Mouse (Mus musculus) kidney, postnatal 14 days (tissue): ENCODE measurements around the gene Ckap5.
"Not testable (repeated sequence)": the region's sequence is repeated elsewhere in the genome, so short reads cannot be mapped to it uniquely, and the experiment has no call there.

ENCODE experiments used
- DNase-seq: peaks from one replicate; pipeline ENCODE4 v3.0.0; 2022; ENCODE audit warnings: mixed read lengths

The Ckap5 gene

DNA sequence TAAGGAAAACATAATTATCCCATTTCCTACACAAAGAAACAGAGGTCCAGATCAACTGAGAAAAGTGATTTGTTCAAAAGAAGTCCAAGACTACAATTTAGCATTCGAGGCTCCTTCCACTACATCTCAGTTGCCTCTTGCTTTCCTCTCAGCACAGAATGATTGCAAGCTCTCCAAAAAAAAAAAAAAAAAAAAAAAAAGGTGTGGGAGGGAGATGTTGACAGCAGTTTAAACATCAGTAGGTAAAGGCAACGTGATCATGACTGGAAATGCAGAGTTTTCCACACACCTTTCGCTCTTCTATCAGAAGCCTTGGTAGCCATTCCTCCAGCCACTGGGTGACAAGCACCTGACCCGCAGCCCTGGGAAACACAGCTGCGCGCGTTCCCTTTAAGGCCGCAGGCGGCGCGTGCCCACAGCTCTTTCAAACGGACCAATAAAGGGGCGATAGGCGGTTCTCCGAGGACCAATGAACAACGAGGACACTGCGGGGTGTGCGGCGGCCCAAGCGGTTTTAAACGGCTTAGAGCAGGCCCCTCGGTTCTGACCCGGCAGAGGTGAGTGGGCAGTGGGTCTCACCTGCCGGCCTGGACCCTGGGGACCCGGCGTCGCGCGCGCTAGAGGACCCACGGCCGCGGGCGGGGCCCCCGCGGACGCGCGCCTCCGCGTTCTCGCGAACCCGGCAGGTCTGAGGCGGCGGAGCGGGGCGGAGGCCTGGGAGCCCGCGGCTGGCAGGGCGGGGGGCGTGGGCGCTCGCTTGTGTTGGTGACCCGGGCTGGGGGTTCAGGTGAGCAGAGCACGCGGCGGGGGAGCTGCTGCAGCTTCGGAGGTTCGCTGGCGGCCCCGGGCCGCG lies at the start of gene Ckap5:
Gene Ckap5, plus strand, starts transcription at position 469 of the 853 bp plus-strand sequence.
- DNase-seq = peak; percentile 94

DNA sequence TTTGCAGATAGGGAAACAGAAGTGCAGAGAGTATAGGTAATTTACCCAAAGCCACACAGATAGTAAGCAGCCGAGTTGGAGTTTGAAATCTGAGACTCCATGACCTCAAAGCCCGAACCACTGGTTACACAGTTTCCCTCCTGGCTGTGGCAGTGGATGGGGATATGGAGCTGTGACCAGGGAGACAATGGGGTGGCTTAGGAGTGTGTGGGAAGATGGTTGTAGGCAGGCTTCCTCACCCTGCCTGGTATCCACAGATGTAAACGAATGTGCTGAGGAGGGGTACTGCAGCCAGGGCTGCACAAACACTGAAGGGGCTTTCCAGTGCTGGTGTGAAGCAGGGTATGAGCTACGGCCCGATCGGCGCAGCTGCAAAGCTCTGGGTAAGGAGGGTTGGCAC lies 49.7 kb upstream of the Ckap5 start:
- no peak for DNase-seq

DNA sequence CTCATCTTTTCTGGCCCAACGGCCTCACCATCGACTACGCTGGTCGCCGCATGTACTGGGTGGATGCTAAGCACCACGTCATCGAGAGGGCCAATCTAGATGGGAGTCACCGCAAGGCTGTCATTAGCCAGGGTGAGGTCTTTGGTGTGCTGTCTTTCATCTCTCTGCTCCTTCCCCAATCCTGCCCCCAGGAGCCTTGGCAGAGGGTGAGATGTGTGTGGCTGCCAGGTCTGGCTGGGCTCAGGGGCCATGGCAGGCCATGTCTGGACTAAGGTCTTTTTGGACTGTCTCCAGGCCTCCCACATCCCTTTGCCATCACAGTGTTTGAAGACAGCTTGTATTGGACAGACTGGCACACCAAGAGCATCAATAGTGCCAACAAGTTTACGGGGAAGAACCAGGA lies 46.2 kb upstream of the Ckap5 start:
- DNase-seq = no peak

DNA sequence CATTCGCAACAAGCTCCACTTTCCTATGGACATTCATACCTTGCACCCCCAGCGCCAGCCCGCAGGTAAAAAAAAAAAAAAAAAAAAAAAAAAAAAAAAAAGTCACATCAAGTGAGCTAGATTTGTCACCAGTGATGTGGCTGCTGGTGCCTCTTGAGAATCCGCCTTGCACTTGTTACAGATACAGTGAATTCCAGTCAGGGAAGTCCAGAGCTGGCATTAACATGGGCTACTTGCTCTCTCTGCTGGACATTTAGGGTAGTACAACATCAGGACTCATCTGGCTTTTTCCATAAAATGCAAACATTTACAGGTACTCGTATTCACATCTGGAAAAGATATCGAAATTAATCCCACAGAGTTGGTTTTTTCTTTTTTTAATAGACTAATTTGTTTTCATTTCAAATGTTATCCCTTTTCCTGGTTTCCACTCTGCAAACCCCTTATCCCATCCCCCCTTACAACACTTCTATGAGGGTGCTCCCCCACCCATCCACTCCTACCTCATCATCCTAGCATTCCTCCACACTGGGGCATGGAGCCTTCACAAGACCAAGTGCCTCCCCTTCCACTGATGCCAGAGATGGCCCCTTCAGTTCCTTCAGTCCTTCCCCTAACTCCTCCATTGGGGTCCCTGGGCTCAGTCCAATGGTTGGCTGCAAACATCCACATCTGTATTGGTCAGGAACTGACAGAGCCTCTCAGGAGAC lies 45.6 kb upstream of the Ckap5 start:
- peak; percentile 78 for DNase-seq

DNA sequence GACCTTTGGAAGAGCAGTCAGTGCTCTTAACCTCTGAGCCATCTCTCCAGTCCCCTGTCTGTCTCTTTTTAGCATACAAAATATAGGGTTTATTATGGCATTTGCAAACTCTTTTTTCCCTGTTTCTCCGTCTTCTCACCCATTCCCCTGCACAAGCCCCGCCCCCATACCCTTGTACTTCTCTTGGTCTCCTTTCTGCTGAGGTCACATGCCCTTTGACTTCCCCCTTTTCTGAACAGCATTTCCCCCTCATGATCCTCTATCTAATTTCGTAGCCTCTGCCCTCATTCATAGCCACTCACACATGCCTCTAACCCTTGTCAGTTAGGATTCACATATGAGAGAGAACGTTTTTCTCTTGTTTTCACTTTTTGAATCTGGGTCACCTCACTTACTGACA lies 41.9 kb upstream of the Ckap5 start:
- no peak for DNase-seq

DNA sequence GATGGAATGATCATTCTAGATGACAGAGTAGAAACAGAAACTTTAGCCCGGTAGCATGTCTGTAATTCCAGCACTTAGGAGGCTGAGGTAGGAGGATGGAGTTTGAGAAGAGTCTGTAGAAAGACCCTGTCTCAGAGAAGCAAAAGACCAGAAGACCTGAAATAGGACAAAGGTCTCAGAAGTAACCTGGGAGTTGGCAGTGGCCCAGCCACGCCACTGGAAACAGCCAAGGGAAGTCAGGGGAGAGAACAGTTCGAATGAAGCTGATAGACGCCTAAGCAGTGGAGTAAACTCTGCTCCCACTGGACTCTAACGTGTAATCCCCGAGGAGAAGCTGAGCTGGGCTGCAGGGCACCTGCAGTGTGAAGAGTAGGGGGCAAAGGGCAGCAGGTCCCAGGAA lies 41.3 kb upstream of the Ckap5 start:
- no peak for DNase-seq

DNA sequence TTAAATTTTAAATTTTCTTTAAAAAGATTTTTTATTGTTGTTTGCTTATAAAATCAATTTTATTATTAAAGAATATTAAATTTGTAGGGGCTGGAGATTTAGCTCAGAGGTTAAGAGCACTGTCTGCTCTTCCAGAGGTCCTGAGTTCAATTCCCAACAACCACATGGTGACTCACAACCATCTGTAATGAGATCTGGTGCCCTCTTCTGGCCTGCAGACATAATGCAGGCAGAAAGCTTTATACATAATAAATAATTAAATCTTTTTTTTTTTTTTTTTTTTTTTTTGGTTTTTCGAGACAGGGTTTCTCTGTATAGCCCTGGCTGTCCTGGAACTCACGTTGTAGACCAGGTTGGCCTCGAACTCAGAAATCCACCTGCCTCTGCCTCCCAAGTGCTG lies 39.3 kb upstream of the Ckap5 start:
- DNase-seq = peak; percentile 54

GRCm38 (mm10) chr2:91492071-91492635 lies 34.4 kb upstream of the Ckap5 start:
- DNase-seq = no peak

- DNase-seq = no peak
Observed at GRCm38 (mm10) chr2:91493981-91494380, 32.6 kb upstream of the Ckap5 start.

- DNase-seq = no peak
Observed at GRCm38 (mm10) chr2:91498093-91498719, 28.4 kb upstream of the Ckap5 start.

DNA sequence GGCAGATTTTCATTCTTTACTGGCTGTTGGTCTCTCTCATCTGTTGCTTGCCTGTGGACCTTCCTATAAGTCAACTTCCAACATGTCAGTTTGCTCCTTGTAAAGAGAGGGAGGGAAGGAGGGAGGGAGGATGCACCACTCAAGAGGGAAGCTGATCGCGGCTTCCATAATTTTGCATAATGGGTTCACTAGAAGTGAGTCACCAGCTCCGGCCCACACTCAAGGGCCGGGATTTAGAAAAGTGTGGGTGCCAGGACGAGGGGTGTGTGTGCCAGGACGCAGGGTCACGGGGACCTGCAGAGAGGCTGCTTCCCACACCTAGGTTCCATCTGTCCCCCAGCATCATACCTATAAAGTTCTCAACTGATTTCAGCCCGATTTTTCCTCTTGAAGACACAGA lies 18.5 kb upstream of the Ckap5 start:
- DNase-seq = no peak

GRCm38 (mm10) chr2:91517186-91517585 lies 9.4 kb upstream of the Ckap5 start:
- no peak for DNase-seq

- no peak for DNase-seq
Observed at GRCm38 (mm10) chr2:91527147-91527486, 555 bp downstream of the Ckap5 start.

DNA sequence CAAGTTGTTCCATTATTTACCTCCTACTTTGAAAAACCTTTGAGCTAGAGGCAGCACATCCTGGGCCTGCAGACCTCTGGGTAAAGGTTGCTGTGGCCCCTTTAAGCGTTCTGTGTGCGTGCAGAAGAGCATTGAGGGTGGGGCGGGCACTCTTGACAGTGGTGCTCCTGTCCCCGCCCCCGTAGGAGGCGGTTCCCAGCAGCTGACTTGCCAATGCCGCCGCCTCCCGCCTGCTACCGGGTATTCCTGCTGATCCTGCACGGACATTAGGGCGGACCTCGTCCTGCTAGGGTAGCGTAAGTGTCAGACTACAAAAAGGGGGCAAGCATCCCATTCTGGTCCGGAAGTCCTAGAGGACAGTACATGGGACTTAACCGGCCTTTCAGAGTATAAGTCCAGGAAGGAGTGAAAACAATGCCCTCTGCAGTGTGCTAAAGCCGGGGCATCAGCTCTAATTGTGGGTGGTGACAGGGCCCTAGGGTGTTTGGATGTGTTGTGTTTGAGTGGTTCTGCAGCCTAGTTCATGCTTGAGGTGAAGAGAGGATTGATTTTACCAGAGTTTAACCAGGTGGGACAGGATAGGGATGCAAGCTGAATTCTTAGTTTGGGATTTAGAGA lies 11.1 kb downstream of the Ckap5 start:
- DNase-seq = peak; percentile 95

DNA sequence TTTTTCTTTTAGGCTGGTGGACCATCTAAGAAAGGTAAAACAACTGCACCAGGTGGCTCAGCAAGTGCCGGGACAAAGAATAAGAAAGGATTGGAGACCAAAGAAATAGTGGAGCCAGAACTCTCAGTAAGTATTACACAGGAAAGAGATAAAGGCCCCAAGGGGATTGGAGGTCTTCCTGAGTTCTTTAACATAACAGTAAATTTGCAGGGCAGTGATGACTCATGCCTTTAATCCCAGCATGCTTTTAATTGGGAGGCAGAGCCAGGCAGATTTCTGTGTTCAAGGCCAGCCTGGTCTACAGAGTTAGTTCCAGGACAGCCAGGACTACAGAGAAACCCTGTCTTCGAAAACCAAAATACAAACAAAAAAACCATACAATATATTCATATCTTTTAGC lies 41.6 kb downstream of the Ckap5 start:
- DNase-seq = no peak

DNA sequence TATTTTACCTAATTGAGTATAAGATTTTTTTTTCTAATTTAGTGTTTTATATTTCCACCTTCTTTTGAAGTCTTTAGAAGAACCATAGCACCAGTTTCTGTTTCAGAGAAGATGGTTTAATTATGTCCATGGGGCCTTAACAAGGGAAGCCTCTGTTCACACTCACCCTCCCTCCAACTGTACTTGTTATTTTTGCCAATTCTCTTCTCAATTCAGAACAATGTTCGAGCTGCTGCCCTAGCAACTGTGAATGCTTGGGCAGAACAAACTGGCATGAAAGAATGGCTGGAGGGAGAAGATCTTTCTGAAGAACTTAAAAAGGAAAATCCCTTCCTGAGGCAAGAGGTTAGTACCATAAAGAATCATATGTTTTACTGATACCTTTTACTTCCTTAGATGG lies 54.3 kb downstream of the Ckap5 start:
- DNase-seq = no peak

DNA sequence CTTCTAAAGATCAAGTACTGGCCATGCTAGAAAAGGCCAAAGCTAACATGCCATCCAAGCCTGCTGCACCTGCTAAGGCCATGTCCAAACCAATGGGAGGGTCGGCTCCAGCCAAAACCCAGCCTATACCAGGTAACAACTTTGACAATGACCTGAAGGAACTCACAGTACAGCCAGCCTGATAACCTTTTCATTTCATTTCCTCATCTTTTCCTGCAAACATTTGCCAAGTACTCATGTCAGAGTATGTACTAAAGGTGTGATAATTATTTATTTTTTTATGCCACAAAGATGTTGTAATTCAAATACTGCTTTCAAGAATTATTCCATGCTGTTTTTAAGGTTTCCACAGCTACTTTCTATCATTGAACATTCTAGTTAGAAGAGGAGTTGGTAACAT lies 59.7 kb downstream of the Ckap5 start:
- no peak for DNase-seq

GRCm38 (mm10) chr2:91600475-91600874 lies 73.9 kb downstream of the Ckap5 start:
- no peak for DNase-seq

- DNase-seq = no peak
Observed at GRCm38 (mm10) chr2:91602389-91602788, 75.8 kb downstream of the Ckap5 start.

- DNase-seq = not testable (repeated sequence)
Observed at GRCm38 (mm10) chr2:91609370-91609769, 82.8 kb downstream of the Ckap5 start.

GRCm38 (mm10) chr2:91622356-91622755 lies 95.8 kb downstream of the Ckap5 start:
- no peak for DNase-seq

- not testable (repeated sequence) for DNase-seq
Observed at GRCm38 (mm10) chr2:91623366-91623765, 96.8 kb downstream of the Ckap5 start.

- DNase-seq = no peak
Observed at GRCm38 (mm10) chr2:91627486-91627885, 100.9 kb downstream of the Ckap5 start.
